Mouse (Mus musculus): ENCODE measurements at regions not wholly inside any gene's neighbourhood (a gene's known extent, or its start where the extent isn't known, plus 50 kb on each side); places are given as distances from the start of the nearest gene placed in this dataset.

DNA sequence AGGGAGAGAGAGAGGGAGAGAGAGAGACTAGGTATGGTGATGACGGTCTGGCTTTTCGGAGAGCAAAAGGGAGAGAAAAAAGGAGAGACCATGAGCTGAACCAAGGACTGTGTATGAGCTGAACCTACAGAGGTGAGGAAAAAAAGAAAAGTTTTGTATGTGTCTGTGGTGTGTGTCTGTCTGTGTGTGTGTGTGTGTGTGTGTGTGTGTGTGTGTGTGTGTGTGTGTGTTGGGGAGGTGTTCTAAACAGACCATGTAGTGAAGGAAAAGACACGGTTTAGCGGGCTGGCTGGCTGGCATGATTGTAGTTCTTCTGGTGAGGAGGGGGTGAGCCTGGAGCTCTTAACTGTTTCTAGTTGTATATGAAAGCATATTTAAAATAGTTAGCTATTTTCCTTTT lies 418.6 kb upstream of the Ubash3b start:
- Histone ChIP-seq H3K4me1 (replicated peaks; ENCODE audit: control insufficient read depth, insufficient read depth, low read length) (no peaks in the 10 kb centered on the region), H3K4me3 (ENCODE audit: low read depth, low read length) (peak overlapping the region; percentile 43), H3K27ac (ENCODE audit: low read depth, low read length) (no peak overlapping the region; the same call in 1 of the 2 replicates), H3K27me3 (replicated peaks; ENCODE audit: control insufficient read depth, insufficient read depth, low read length) (peaks cover 4% of the 10 kb centered on the region; the same call in 1 of the 2 replicates), H3K9me3 (ENCODE audit: control insufficient read depth) (no peaks in the 10 kb centered on the region), H3K9ac (ENCODE audit: low read depth, low read length) (peak overlapping the region; percentile 50), H3K36me3 (ENCODE audit: control insufficient read depth, insufficient read depth) (no peaks in the 10 kb centered on the region), H3K4me2 (replicated peaks; ENCODE audit: low read depth) (peak overlapping the region; percentile 59)
- no peak for ATAC-seq
- TF ChIP-seq CTCF (IDR thresholded peaks at IDR 0.05; ENCODE audit: low read depth), result no peak
- WGBS, result 23% methylated on average over 4 of the region's 4 CpGs

DNA sequence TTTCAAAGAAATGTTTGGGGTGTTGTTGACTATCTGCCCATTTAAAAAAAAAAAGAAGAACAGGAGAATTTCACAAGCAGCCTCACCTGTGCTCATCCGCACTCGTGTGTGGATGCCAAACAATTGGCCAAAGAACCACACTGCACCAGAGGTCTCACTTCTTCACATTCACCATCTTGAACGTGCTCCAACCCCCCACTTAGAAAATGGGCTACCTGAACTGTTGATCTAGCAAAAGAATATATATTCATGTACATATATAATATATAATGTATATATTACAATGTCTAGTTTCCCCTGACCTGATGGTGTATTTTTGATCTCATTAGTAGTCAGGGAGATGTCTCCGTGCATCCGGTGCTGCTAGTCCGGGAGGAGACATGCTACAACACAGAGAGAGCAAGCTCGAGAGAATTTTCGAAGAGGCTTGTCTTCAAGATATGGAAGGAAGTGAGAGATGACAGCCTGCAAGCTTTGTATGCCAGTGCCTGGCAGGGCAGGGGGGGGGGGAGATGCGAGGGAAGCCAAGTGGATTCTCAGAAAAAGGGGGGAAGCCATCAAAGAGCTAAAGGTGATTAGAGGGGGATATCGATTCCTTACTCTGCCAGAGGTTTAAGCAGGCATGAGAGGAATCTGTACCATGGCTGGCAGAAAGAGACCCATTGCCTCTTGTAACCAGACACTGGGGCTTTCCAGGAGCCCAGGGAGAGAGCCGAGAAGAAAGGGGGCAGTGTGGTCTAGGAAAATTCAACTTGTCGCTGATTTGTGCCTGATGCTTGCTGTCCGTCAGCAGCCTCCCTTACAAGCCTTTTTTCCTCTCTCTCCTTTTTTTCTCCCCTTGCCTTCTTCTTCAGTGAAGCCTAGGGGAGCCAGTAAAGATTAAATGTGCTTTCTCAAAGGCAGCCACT lies 417.9 kb upstream of the Ubash3b start:
- Histone ChIP-seq H3K27ac (ENCODE audit: low read depth, low read length) (no peak overlapping the region; the same call in 1 of the 2 replicates), H3K4me2 (replicated peaks; ENCODE audit: low read depth) (peak overlapping the region; percentile 59), H3K27me3 (replicated peaks; ENCODE audit: control insufficient read depth, insufficient read depth, low read length) (peaks cover 4% of the 10 kb centered on the region; the same call in 1 of the 2 replicates), H3K4me3 (ENCODE audit: low read depth, low read length) (peak overlapping the region; percentile 43), H3K4me1 (replicated peaks; ENCODE audit: control insufficient read depth, insufficient read depth, low read length) (no peaks in the 10 kb centered on the region), H3K36me3 (ENCODE audit: control insufficient read depth, insufficient read depth) (no peaks in the 10 kb centered on the region), H3K9ac (ENCODE audit: low read depth, low read length) (peak overlapping the region; percentile 50; the same call in 1 of the 2 replicates), H3K9me3 (ENCODE audit: control insufficient read depth) (no peaks in the 10 kb centered on the region)
- WGBS, result 42% methylated on average over 12 of the region's 13 CpGs
- peak; percentile 69 for TF ChIP-seq CTCF (IDR thresholded peaks at IDR 0.05; ENCODE audit: low read depth)
- no peak for ATAC-seq

DNA sequence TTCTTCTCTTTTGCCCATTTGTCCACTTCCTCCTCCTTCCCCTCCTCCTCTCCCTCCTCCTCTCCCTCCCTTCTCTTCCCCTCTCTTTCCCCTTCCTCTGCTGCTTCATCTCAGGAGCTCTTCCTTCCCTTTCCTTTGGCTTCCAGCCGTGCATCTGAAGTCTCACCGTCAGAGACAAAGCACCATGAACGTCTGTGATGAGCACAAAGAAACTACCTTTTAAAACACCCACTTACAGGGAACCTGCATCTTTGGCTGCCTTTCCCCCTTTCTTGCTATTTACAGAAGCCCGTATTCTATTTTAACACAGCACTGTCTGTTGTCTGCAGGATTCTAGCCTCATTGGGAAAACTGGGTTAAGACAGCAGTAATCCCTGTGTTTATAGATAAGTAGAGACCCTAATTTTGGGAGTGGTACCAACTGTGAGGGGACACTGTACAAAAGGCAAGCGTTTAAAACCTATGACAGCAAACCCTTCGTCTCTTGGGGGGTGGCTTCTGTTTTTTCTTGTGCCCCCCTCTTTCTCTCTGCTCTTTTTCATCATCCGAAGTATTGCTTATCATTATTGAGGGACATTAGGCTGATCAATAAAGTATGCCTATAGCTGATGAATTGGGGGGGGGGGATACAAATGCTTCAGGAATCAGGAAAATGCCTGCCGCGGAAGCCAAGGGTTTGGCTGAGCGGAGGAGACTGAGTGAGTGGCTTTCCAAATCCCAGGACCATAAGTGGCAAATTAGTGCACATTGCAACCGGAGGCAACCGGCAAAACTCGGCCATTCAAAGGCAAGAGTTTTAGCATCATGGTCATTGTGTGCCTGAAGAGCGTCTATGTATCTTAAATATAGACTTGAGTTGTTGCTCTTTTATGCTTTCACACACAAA lies 417.0 kb upstream of the Ubash3b start:
- no peak for ATAC-seq
- Histone ChIP-seq H3K27me3 (replicated peaks; ENCODE audit: control insufficient read depth, insufficient read depth, low read length) (no peaks in the 10 kb centered on the region; the same call in 1 of the 2 replicates), H3K9me3 (ENCODE audit: control insufficient read depth) (no peaks in the 10 kb centered on the region), H3K9ac (ENCODE audit: low read depth, low read length) (no peak overlapping the region), H3K36me3 (ENCODE audit: control insufficient read depth, insufficient read depth) (no peaks in the 10 kb centered on the region), H3K27ac (ENCODE audit: low read depth, low read length) (no peak overlapping the region), H3K4me3 (ENCODE audit: low read depth, low read length) (no peak overlapping the region), H3K4me2 (replicated peaks; ENCODE audit: low read depth) (no peak overlapping the region), H3K4me1 (replicated peaks; ENCODE audit: control insufficient read depth, insufficient read depth, low read length) (no peaks in the 10 kb centered on the region)
- 75% methylated on average over 14 of the region's 14 CpGs for WGBS
- TF ChIP-seq CTCF (IDR thresholded peaks at IDR 0.05; ENCODE audit: low read depth), result no peak

DNA sequence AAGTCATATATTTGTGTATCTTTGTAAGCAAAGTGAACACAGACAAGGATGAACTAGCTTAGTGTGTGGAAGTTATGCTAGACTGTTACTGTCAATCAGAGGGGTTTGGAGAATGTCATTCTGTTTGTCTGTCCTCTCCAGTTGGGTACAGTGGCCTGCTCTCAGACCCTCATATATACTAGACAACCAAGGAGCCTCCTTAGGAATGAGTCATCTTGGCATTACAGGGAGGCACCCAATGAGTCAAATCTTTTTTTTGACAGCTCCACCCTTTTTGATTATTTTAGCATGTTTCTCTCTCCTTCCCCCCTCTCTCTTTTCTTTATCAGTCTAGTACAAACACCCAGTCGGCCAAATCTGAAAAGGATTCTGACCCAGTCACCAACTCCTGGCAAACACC lies 416.3 kb upstream of the Ubash3b start:
- TF ChIP-seq CTCF (IDR thresholded peaks at IDR 0.05; ENCODE audit: low read depth), result no peak
- Histone ChIP-seq H3K4me2 (replicated peaks; ENCODE audit: low read depth) (no peak overlapping the region), H3K4me3 (ENCODE audit: low read depth, low read length) (no peak overlapping the region), H3K9ac (ENCODE audit: low read depth, low read length) (no peak overlapping the region), H3K27me3 (replicated peaks; ENCODE audit: control insufficient read depth, insufficient read depth, low read length) (no peaks in the 10 kb centered on the region; the same call in 1 of the 2 replicates), H3K9me3 (ENCODE audit: control insufficient read depth) (no peaks in the 10 kb centered on the region), H3K36me3 (ENCODE audit: control insufficient read depth, insufficient read depth) (no peaks in the 10 kb centered on the region), H3K27ac (ENCODE audit: low read depth, low read length) (no peak overlapping the region), H3K4me1 (replicated peaks; ENCODE audit: control insufficient read depth, insufficient read depth, low read length) (no peaks in the 10 kb centered on the region)
- no peak for ATAC-seq
- 29% methylated on average over 1 of the region's 1 CpGs for WGBS

DNA sequence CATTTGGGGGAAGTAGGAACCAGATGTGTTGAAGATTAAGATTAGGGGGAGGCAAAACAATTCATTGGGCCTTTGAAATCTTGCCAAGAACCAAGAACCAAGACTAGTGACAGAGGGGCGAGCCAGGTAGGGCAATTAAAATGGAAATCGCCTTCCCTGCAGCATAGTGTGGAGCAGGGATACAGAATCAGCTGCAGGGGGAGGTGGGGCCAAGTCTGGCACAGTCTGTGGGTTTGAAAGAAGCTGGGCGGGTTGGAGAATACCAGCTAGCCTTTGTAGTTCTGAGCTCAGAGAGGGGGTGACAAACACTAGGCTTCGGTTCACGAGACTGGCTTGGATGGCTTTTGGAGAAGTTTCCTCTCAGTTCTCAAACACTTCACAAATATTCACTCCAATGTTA lies 414.3 kb upstream of the Ubash3b start:
- Histone ChIP-seq H3K36me3 (ENCODE audit: control insufficient read depth, insufficient read depth) (no peaks in the 10 kb centered on the region), H3K9ac (ENCODE audit: low read depth, low read length) (no peak overlapping the region), H3K27me3 (replicated peaks; ENCODE audit: control insufficient read depth, insufficient read depth, low read length) (no peaks in the 10 kb centered on the region; the same call in 1 of the 2 replicates), H3K9me3 (ENCODE audit: control insufficient read depth) (no peaks in the 10 kb centered on the region), H3K4me2 (replicated peaks; ENCODE audit: low read depth) (no peak overlapping the region), H3K4me3 (ENCODE audit: low read depth, low read length) (no peak overlapping the region), H3K27ac (ENCODE audit: low read depth, low read length) (no peak overlapping the region), H3K4me1 (replicated peaks; ENCODE audit: control insufficient read depth, insufficient read depth, low read length) (no peaks in the 10 kb centered on the region)
- TF ChIP-seq CTCF (IDR thresholded peaks at IDR 0.05; ENCODE audit: low read depth), result no peak
- no peak for ATAC-seq
- 50% methylated on average over 5 of the region's 5 CpGs for WGBS

DNA sequence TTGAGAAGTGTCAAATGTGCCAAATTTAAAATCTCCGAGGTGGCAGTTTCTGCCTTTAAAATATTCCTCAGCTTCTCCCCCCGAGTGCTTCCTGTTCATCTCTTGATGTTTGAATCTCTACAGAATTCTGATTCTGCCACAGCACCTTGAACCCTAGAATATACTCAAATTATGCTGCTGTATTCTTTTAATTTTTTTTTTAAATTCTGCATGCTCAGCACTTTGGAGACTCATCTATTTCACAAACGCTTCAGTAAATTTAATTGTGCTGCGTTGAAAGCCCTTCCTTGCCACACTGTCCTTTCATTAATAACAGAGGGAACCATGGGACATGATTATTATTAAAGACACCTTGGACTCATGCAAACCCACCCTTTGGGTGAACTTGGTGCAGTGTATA lies 408.8 kb upstream of the Ubash3b start:
- no peaks in the 10 kb centered on the region for H3K9me3 ChIP-seq (ENCODE audit: control insufficient read depth)
- H3K27me3 ChIP-seq (replicated peaks; ENCODE audit: control insufficient read depth, insufficient read depth, low read length), result no peaks in the 10 kb centered on the region
- no peak for TF ChIP-seq CTCF (IDR thresholded peaks at IDR 0.05; ENCODE audit: low read depth)
- 91% methylated on average over 4 of the region's 4 CpGs for WGBS
- no peak overlapping the region for H3K4me3 ChIP-seq (ENCODE audit: low read depth, low read length)
- H3K27ac ChIP-seq (ENCODE audit: low read depth, low read length), result no peak overlapping the region
- no peak overlapping the region for H3K4me2 ChIP-seq (replicated peaks; ENCODE audit: low read depth)
- H3K36me3 ChIP-seq (ENCODE audit: control insufficient read depth, insufficient read depth), result no peaks in the 10 kb centered on the region
- H3K4me1 ChIP-seq (replicated peaks; ENCODE audit: control insufficient read depth, insufficient read depth, low read length), result no peaks in the 10 kb centered on the region
- H3K9ac ChIP-seq (ENCODE audit: low read depth, low read length), result no peak overlapping the region
- ATAC-seq, result no peak
